Mouse (Mus musculus): ENCODE measurements around the gene Ubqln5.

Gene Ubqln5

DNA sequence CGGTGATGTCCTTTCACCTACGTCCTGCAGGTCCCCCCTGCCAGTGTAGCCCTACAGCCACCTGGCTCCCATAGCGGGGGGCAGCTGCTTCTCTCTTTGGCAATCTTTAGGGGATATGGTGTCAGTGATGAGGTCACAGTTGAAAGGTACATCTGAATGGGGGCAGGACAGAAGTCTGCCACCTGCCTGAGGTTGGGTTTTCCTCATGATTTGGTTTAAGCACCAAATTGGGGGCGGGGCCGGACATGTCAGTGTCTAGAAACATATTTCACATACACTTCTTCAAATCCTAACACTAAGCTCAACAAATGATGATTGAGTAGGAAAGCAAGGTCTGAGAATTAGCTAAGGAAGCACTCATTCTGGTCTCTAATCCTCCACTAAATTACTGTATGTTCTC lies at the start of gene Ubqln5:
TSS of gene Ubqln5 (minus strand) at position 101 of the 400 bp plus-strand sequence.
- no peak for ATAC-seq (ENCODE audit: low TSS enrichment)

GRCm38 (mm10) chr7:104179074-104179473 lies 49.4 kb upstream of the Ubqln5 start:
- no peak for ATAC-seq (ENCODE audit: low TSS enrichment)

DNA sequence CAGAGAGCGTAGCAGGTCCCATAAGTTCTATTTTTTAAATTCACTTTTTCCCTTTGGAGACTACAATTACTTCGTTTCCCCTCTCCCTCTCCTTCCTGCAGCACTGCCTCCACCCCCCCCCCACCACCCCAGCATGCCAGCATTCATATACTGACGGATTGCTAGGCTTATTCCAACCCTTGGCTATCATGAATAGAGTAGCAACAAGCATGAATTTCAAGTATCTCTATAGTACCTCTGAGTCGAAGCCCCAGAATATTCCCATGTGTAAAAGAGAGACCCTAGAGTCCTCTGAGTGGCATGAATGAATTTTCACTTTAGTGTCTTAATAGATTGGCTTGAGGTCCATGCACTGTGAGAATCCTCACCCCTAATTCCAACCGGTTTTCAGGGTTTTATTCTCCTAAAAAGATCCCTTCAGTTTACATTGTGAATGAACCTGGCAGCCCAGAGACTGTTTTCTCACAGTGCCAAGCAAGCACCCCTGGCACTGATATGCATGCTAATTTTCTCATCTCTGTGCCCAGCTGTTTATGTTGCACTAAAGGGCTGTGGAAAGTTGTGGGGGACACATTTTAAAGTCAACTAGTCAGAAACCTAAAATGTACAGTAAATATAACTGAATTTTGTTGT lies 48.9 kb upstream of the Ubqln5 start:
- no peak for ATAC-seq (ENCODE audit: low TSS enrichment)

GRCm38 (mm10) chr7:104175085-104175484 lies 45.5 kb upstream of the Ubqln5 start:
- no peak for ATAC-seq (ENCODE audit: low TSS enrichment)

GRCm38 (mm10) chr7:104169634-104170204 lies 40.1 kb upstream of the Ubqln5 start:
- no peak for ATAC-seq (ENCODE audit: low TSS enrichment)

- no peak for ATAC-seq (ENCODE audit: low TSS enrichment)
These were observed 37.5 kb upstream of the Ubqln5 start for GRCm38 (mm10) chr7:104167105-104167504.

DNA sequence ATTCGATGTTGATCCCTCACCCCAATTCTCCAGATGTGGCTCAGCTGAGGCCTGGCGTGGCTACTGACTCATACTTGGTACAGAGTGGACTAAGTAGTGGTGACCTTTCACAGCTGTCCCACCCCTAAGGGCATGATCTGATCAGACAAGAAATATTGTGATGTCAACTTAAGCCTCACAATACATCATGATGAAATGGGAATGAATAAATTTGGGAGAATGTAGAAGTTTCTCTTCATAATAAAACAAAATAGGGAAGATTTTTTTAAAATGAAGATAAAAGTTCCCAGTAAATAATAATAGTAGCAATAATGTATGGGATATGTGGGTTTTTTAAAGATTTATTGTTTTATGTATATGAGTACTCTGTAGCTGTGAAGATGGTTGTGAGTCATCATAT lies 20.8 kb upstream of the Ubqln5 start, which contains the start of gene Ubqlnl:
TSS of gene Ubqlnl (minus strand) at position 101 of the 400 bp plus-strand sequence.
- ATAC-seq (ENCODE audit: low TSS enrichment): no peak

DNA sequence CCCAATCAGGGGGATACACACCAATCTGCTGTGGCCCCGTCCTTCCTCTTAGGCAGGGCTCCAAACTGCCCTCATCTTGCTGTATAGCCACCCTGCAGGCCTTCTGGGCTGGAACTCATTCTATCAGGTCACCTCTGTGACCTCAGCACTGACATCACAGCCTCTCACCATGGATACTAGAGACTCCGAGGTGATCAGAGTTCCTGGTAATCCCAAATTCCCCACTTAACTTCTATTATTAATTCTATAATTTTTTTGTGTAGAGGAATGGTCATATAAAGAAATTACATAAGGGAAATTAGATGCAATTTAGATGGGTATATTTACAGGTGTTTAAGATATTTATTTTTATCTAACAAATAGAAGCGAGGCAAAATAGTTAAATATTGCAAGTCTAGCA lies 13.6 kb upstream of the Ubqln5 start, which contains the start of gene Ubqln3:
TSS of gene Ubqln3 (minus strand) at position 101 of the 400 bp plus-strand sequence.
- no peak for ATAC-seq (ENCODE audit: low TSS enrichment)

GRCm38 (mm10) chr7:104137305-104137704 lies 7.7 kb upstream of the Ubqln5 start, which contains the start of gene Olfr643:
TSS of gene Olfr643 (minus strand) at chr7:104137405.
- ATAC-seq (ENCODE audit: low TSS enrichment): no peak

GRCm38 (mm10) chr7:104104757-104104972 lies 25.0 kb downstream of the Ubqln5 start, which contains the start of gene Olfr646:
TSS of gene Olfr646 (plus strand) at chr7:104104873.
- ATAC-seq (ENCODE audit: low TSS enrichment): no peak

GRCm38 (mm10) chr7:104103913-104104756 lies 25.5 kb downstream of the Ubqln5 start:
- ATAC-seq (ENCODE audit: low TSS enrichment): no peak

GRCm38 (mm10) chr7:104085365-104085764 lies 44.3 kb downstream of the Ubqln5 start, which contains the start of gene Olfr645:
TSS of gene Olfr645 (minus strand) at chr7:104085465.
- ATAC-seq (ENCODE audit: low TSS enrichment): no peak

All from frontal cortex, adult (tissue).